Mouse (Mus musculus): Measurements from ENCODE around the gene Prkar1b. TPM values are rescaled to one million over a fixed set of nuclear protein-coding genes. Genes with fewer than 3 reads are reported as not detected.

The Prkar1b gene
- 100 to 1,000 TPM; 435 to 459 TPM for total RNA-seq (2021)
- long read RNA-seq, transcript Prkar1b-201 (11 exons, 2,637 nt): major isoform, 485 of 657 reads
- long read RNA-seq, partial matches to known transcripts: 75 of 657 reads
- long read RNA-seq, other reads (novel, unspliced or antisense): 97 of 657 reads

- peak; percentile 95 to 98 for DNase-seq (ENCODE audit: low spot score in 2 of 2)
These were observed at the start of gene Prkar1b, which contains the start of gene Dnaaf5 for GRCm38 (mm10) chr5:139149681-139150602. Gene Prkar1b (minus strand): TSS chr5:139150001. Gene Dnaaf5 (plus strand): TSS chr5:139150223.

- peak in 1 of 2 experiments; percentile 36 for DNase-seq (ENCODE audit: low spot score in 2 of 2)
These were observed 49.8 kb upstream of the Prkar1b start for GRCm38 (mm10) chr5:139199636-139199994.

- no peak for DNase-seq (ENCODE audit: low spot score in 2 of 2)
These were observed 49.0 kb upstream of the Prkar1b start for GRCm38 (mm10) chr5:139198779-139199178.

- DNase-seq (ENCODE audit: low spot score in 2 of 2): peak in 1 of 2 experiments; percentile 48
These were observed 41.2 kb upstream of the Prkar1b start for GRCm38 (mm10) chr5:139190958-139191357.

GRCm38 (mm10) chr5:139189726-139190125 lies 39.9 kb upstream of the Prkar1b start:
- DNase-seq (ENCODE audit: low spot score in 2 of 2): no peak

GRCm38 (mm10) chr5:139184897-139185296 lies 35.1 kb upstream of the Prkar1b start:
- no peak for DNase-seq (ENCODE audit: low spot score in 2 of 2)

- DNase-seq (ENCODE audit: low spot score in 2 of 2): no peak
These were observed 33.8 kb upstream of the Prkar1b start for GRCm38 (mm10) chr5:139183601-139184000.

GRCm38 (mm10) chr5:139183131-139183530 lies 33.3 kb upstream of the Prkar1b start:
- DNase-seq (ENCODE audit: low spot score in 2 of 2): peak; percentile 36 to 59

GRCm38 (mm10) chr5:139178895-139179631 lies 29.3 kb upstream of the Prkar1b start:
- peak; percentile 66 to 83 for DNase-seq (ENCODE audit: low spot score in 2 of 2)

- DNase-seq (ENCODE audit: low spot score in 2 of 2): no peak
These were observed 25.1 kb upstream of the Prkar1b start for GRCm38 (mm10) chr5:139174556-139175547.

GRCm38 (mm10) chr5:139174141-139174540 lies 24.3 kb upstream of the Prkar1b start:
- DNase-seq (ENCODE audit: low spot score in 2 of 2): no peak

- no peak for DNase-seq (ENCODE audit: low spot score in 2 of 2)
These were observed 22.1 kb upstream of the Prkar1b start for GRCm38 (mm10) chr5:139171929-139172328.

- DNase-seq (ENCODE audit: low spot score in 2 of 2): no peak
These were observed 17.7 kb upstream of the Prkar1b start for GRCm38 (mm10) chr5:139167548-139167947.

GRCm38 (mm10) chr5:139166781-139167361 lies 17.1 kb upstream of the Prkar1b start:
- no peak for DNase-seq (ENCODE audit: low spot score in 2 of 2)

- DNase-seq (ENCODE audit: low spot score in 2 of 2): no peak
These were observed 11.8 kb upstream of the Prkar1b start for GRCm38 (mm10) chr5:139161632-139162031.

- DNase-seq (ENCODE audit: low spot score in 2 of 2): no peak
These were observed 11.1 kb upstream of the Prkar1b start for GRCm38 (mm10) chr5:139160899-139161298.

GRCm38 (mm10) chr5:139150603-139151031 lies 816 bp upstream of the Prkar1b start:
- no peak for DNase-seq (ENCODE audit: low spot score in 2 of 2)

- no peak for DNase-seq (ENCODE audit: low spot score in 2 of 2)
These were observed 662 bp downstream of the Prkar1b start for GRCm38 (mm10) chr5:139149006-139149672.
